Mouse (Mus musculus): ENCODE results near the gene Ctc1. TPM values are rescaled to one million over a fixed set of nuclear protein-coding genes. Genes with fewer than 3 reads are reported as not detected.
"Not testable (repeated sequence)": the region's sequence is repeated elsewhere in the genome, so short reads cannot be mapped to it uniquely, and the experiment has no call there.

The Ctc1 gene
- polyA plus RNA-seq, 1 experiment from 2014 or later: 103 TPM

- Histone ChIP-seq H3K36me3 (replicated peaks) (peaks cover 6% of the 10 kb centered on the region), H3K4me3 (no peak overlapping the region), H3K9me3 (no peaks in the 10 kb centered on the region), H3K4me1 (peaks cover 28% of the 10 kb centered on the region), H3K27ac (replicated peaks) (no peak overlapping the region), H3K27me3 (replicated peaks; ENCODE audit: low read depth, poor library complexity, severe bottlenecking) (no peaks in the 10 kb centered on the region)
- 89% methylated on average over 15 of the region's 15 CpGs for WGBS
- DNase-seq (ENCODE audit: low spot score): no peak
These were observed 5.0 kb upstream of the Ctc1 start for GRCm38 (mm10) chr11:69010400-69011323.

GRCm38 (mm10) chr11:69011445-69011844, 4.3 kb upstream of the Ctc1 start:
- not testable (repeated sequence) for H3K9me3 ChIP-seq; H3K27me3 ChIP-seq (replicated peaks; ENCODE audit: low read depth, poor library complexity, severe bottlenecking); DNase-seq (ENCODE audit: low spot score); H3K36me3 ChIP-seq (replicated peaks)
- Histone ChIP-seq H3K4me3 (peak overlapping the region; percentile 66), H3K27ac (replicated peaks) (peak overlapping the region; percentile 83), H3K4me1 (peaks cover 28% of the 10 kb centered on the region)
- 74% methylated on average over 2 of the region's 2 CpGs for WGBS

- WGBS: 2% methylated on average over 18 of the region's 18 CpGs
- Histone ChIP-seq H3K27me3 (replicated peaks; ENCODE audit: low read depth, poor library complexity, severe bottlenecking) (no peaks in the 10 kb centered on the region), H3K4me1 (peaks cover 30% of the 10 kb centered on the region), H3K36me3 (replicated peaks) (no peaks in the 10 kb centered on the region), H3K4me3 (peak overlapping the region; percentile 66), H3K27ac (replicated peaks) (peak overlapping the region; percentile 83), H3K9me3 (no peaks in the 10 kb centered on the region)
- DNase-seq (ENCODE audit: low spot score): peak; percentile 89
These were observed 3.6 kb upstream of the Ctc1 start for GRCm38 (mm10) chr11:69012071-69012601.

GRCm38 (mm10) chr11:69016755-69017154, 1.0 kb downstream of the Ctc1 start:
- no peaks in the 10 kb centered on the region for H3K27me3 ChIP-seq (replicated peaks; ENCODE audit: low read depth, poor library complexity, severe bottlenecking)
- DNase-seq (ENCODE audit: low spot score): no peak
- WGBS: 67% methylated on average over 3 of the region's 3 CpGs
- peak overlapping the region; percentile 80 for H3K4me3 ChIP-seq
- peaks cover 20% of the 10 kb centered on the region for H3K36me3 ChIP-seq (replicated peaks)
- H3K9me3 ChIP-seq: no peaks in the 10 kb centered on the region
- peak overlapping the region; percentile 98 for H3K27ac ChIP-seq (replicated peaks)
- peaks cover 15% of the 10 kb centered on the region for H3K4me1 ChIP-seq

- peaks cover 59% of the 10 kb centered on the region for H3K36me3 ChIP-seq (replicated peaks)
- no peaks in the 10 kb centered on the region for H3K27me3 ChIP-seq (replicated peaks; ENCODE audit: low read depth, poor library complexity, severe bottlenecking)
- no peaks in the 10 kb centered on the region for H3K9me3 ChIP-seq
- peaks cover 8% of the 10 kb centered on the region for H3K4me1 ChIP-seq
- no peak overlapping the region for H3K4me3 ChIP-seq
- H3K27ac ChIP-seq (replicated peaks): no peak overlapping the region
- no peak for DNase-seq (ENCODE audit: low spot score)
These were observed 5.0 kb downstream of the Ctc1 start for GRCm38 (mm10) chr11:69020691-69021090.

- Histone ChIP-seq H3K9me3 (no peaks in the 10 kb centered on the region), H3K27ac (replicated peaks) (no peak overlapping the region), H3K4me1 (no peaks in the 10 kb centered on the region), H3K27me3 (replicated peaks; ENCODE audit: low read depth, poor library complexity, severe bottlenecking) (no peaks in the 10 kb centered on the region), H3K36me3 (replicated peaks) (peaks cover 100% of the 10 kb centered on the region), H3K4me3 (no peak overlapping the region)
- DNase-seq (ENCODE audit: low spot score): no peak
- WGBS: 82% methylated on average over 3 of the region's 3 CpGs
These were observed 10.9 kb downstream of the Ctc1 start for GRCm38 (mm10) chr11:69026562-69026961.

- 64% methylated on average over 2 of the region's 2 CpGs for WGBS
These were observed 13.1 kb downstream of the Ctc1 start for GRCm38 (mm10) chr11:69028805-69029204.

GRCm38 (mm10) chr11:69033552-69033951, 17.8 kb downstream of the Ctc1 start:
- no peaks in the 10 kb centered on the region for H3K9me3 ChIP-seq
- peaks cover 80% of the 10 kb centered on the region for H3K36me3 ChIP-seq (replicated peaks)
- peaks cover 21% of the 10 kb centered on the region for H3K4me1 ChIP-seq
- H3K27me3 ChIP-seq (replicated peaks; ENCODE audit: low read depth, poor library complexity, severe bottlenecking): no peaks in the 10 kb centered on the region
- no peak overlapping the region for H3K27ac ChIP-seq (replicated peaks)
- H3K4me3 ChIP-seq: no peak overlapping the region
- no peak for DNase-seq (ENCODE audit: low spot score)
- 70% methylated on average over 9 of the region's 9 CpGs for WGBS

More at GRCm38 (mm10) chr11:69028805-69029204, 13.1 kb downstream of the Ctc1 start:
- Histone ChIP-seq H3K4me1 (no peaks in the 10 kb centered on the region), H3K27me3 (replicated peaks; ENCODE audit: low read depth, poor library complexity, severe bottlenecking) (no peaks in the 10 kb centered on the region), H3K4me3 (no peak overlapping the region), H3K27ac (replicated peaks) (no peak overlapping the region), H3K9me3 (no peaks in the 10 kb centered on the region), H3K36me3 (replicated peaks) (peaks cover 100% of the 10 kb centered on the region)
- DNase-seq (ENCODE audit: low spot score): no peak

- DNase-seq (ENCODE audit: low spot score): no peak
- Histone ChIP-seq H3K4me1 (peaks cover 31% of the 10 kb centered on the region), H3K36me3 (replicated peaks) (peaks cover 70% of the 10 kb centered on the region), H3K27ac (replicated peaks) (no peak overlapping the region), H3K4me3 (no peak overlapping the region), H3K9me3 (no peaks in the 10 kb centered on the region), H3K27me3 (replicated peaks; ENCODE audit: low read depth, poor library complexity, severe bottlenecking) (no peaks in the 10 kb centered on the region)
- WGBS: 93% methylated on average over 3 of the region's 3 CpGs
These were observed 18.9 kb downstream of the Ctc1 start for GRCm38 (mm10) chr11:69034585-69034984.

- peaks cover 61% of the 10 kb centered on the region for H3K36me3 ChIP-seq (replicated peaks)
- DNase-seq (ENCODE audit: low spot score): no peak
- no peaks in the 10 kb centered on the region for H3K9me3 ChIP-seq
- peak overlapping the region; percentile 79 for H3K27ac ChIP-seq (replicated peaks)
- H3K4me1 ChIP-seq: peaks cover 33% of the 10 kb centered on the region
- H3K27me3 ChIP-seq (replicated peaks; ENCODE audit: low read depth, poor library complexity, severe bottlenecking): no peaks in the 10 kb centered on the region
- WGBS: 79% methylated on average over 9 of the region's 9 CpGs
- peak overlapping the region; percentile 77 for H3K4me3 ChIP-seq
These were observed 19.7 kb downstream of the Ctc1 start for GRCm38 (mm10) chr11:69035411-69035810.

GRCm38 (mm10) chr11:69035849-69036248, 20.1 kb downstream of the Ctc1 start:
- peak; percentile 87 for DNase-seq (ENCODE audit: low spot score)
- 7% methylated on average over 8 of the region's 8 CpGs for WGBS
- Histone ChIP-seq H3K9me3 (no peaks in the 10 kb centered on the region), H3K4me1 (peaks cover 33% of the 10 kb centered on the region), H3K4me3 (peak overlapping the region; percentile 77), H3K36me3 (replicated peaks) (peaks cover 57% of the 10 kb centered on the region), H3K27me3 (replicated peaks; ENCODE audit: low read depth, poor library complexity, severe bottlenecking) (no peaks in the 10 kb centered on the region), H3K27ac (replicated peaks) (peak overlapping the region; percentile 79)

- 10% methylated on average over 20 of the region's 20 CpGs for WGBS
- peaks cover 33% of the 10 kb centered on the region for H3K4me1 ChIP-seq
- H3K27ac ChIP-seq (replicated peaks): peak overlapping the region; percentile 86
- no peaks in the 10 kb centered on the region for H3K9me3 ChIP-seq
- no peaks in the 10 kb centered on the region for H3K27me3 ChIP-seq (replicated peaks; ENCODE audit: low read depth, poor library complexity, severe bottlenecking)
- peak; percentile 89 for DNase-seq (ENCODE audit: low spot score)
- H3K4me3 ChIP-seq: peak overlapping the region; percentile 77
- H3K36me3 ChIP-seq (replicated peaks): peaks cover 49% of the 10 kb centered on the region
These were observed 20.9 kb downstream of the Ctc1 start for GRCm38 (mm10) chr11:69036486-69037230.

All from embryonic facial prominence, embryonic 10.5 days (tissue).